ENCODE assay signal across 10 mouse cellular contexts in the genomic region with DNA sequence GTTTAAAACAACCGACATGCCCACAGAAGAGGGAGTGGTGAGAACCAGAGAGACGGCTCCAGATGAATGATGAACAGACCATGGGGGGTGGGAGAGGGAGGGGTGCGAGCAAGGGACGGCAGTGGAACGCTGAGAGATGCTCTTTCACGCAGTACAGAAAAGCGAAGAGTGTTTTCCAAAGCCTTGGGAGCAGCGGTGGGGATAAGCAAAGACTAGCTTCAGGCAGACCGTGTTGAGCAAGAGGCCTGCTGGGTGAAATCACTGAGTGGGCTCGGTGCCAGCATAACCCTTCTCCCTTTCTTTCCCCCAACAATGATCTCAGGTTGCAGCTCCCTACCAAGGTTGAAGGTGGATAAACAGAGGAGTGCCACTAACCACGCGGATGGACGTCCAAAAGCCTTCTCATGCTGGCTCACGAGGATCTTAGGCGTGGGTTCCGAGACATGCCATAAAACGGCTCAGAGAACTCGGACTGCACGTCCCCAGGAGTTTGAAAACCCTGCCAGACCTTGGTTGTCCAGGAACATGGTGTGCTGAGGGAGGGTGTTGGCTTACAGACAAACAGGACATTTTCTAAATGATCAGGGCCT.
DNase-seq lines count a peak whose midpoint lies in the region; ATAC-seq and TF ChIP-seq lines count a peak whose summit lies in the region.
"Had no signal": no experiment of that assay in that cellular context is flagged by ENCODE, and none has a peak within 500 bp of the region (broad histone marks: within the 10 kb centered on the region; RNA-seq: fewer than 3 reads in every experiment).

No protein-coding gene starts in this region.

- H3K4me2 ChIP-seq in embryonic facial prominence, embryonic 13.5 days = no peak overlapping the region
- no peak overlapping the region for H3K4me2 ChIP-seq in stomach, postnatal 0 days (replicated peaks; ENCODE audit: low read depth)
- H3K4me2 ChIP-seq: embryonic facial prominence, embryonic 12.5 days; midbrain, embryonic 12.5 days had no signal

- POLR2A ChIA-PET in Patski (lab: Charles Lee) = interaction anchor here (1.2 kb wide), 1 partner anchor 21 kb away, joined by 4 read pairs; no protein-coding TSS in a partner anchor

- H3K27me3 ChIP-seq in embryonic facial prominence, embryonic 13.5 days = no peaks in the 10 kb centered on the region
- no peaks in the 10 kb centered on the region; the same call in 1 of the 2 replicates for H3K27me3 ChIP-seq in embryonic facial prominence, embryonic 10.5 days (replicated peaks; ENCODE audit: low read depth, poor library complexity, severe bottlenecking)
- no peaks in the 10 kb centered on the region for H3K27me3 ChIP-seq in Patski
- H3K27me3 ChIP-seq in stomach, postnatal 0 days (ENCODE audit: control insufficient read depth, insufficient read depth, low read length) = no peaks in the 10 kb centered on the region
- H3K27me3 ChIP-seq: embryonic facial prominence, embryonic 12.5 days; midbrain, embryonic 12.5 days had no signal

- intact Hi-C loops in gastrocnemius, postnatal 14 days (cut with DNase I; ENCODE audit: low total_unique reads) = no loop called here

- WGBS in embryonic facial prominence, embryonic 13.5 days = 61% methylated on average over 19 of the region's 19 CpGs
- 80% methylated on average over 19 of the region's 19 CpGs for WGBS in embryonic facial prominence, embryonic 10.5 days
- WGBS in stomach, postnatal 0 days = 17% methylated on average over 19 of the region's 19 CpGs

- in situ Hi-C loops in Patski (cut with MboI; ENCODE audit: low pct_unique_long_range_greater_than_20kb) = no loop called here

- no peak overlapping the region for H3K4me3 ChIP-seq in embryonic facial prominence, embryonic 13.5 days
- H3K4me3 ChIP-seq in embryonic facial prominence, embryonic 10.5 days = no peak overlapping the region
- H3K4me3 ChIP-seq in stomach, postnatal 0 days (ENCODE audit: low read depth, low read length) = no peak overlapping the region
- H3K4me3 ChIP-seq: embryonic facial prominence, embryonic 12.5 days; midbrain, embryonic 12.5 days had no signal

- peaks cover 7% of the 10 kb centered on the region; the same call in 1 of the 2 replicates for H3K4me1 ChIP-seq in embryonic facial prominence, embryonic 13.5 days
- H3K4me1 ChIP-seq in embryonic facial prominence, embryonic 10.5 days = no peaks in the 10 kb centered on the region
- H3K4me1 ChIP-seq in stomach, postnatal 0 days (replicated peaks; ENCODE audit: control insufficient read depth, insufficient read depth) = no peaks in the 10 kb centered on the region

- TF ChIP-seq CTCF in Patski (IDR thresholded peaks at IDR 0.05) = no peak
- no peak for TF ChIP-seq CTCF in stomach, postnatal 0 days (IDR thresholded peaks at IDR 0.05; ENCODE audit: low read depth)

- H3K27ac ChIP-seq in embryonic facial prominence, embryonic 13.5 days = no peak overlapping the region
- H3K27ac ChIP-seq in embryonic facial prominence, embryonic 10.5 days (replicated peaks) = no peak overlapping the region
- peak overlapping the region; percentile 67 for H3K27ac ChIP-seq in stomach, postnatal 0 days (replicated peaks)
- H3K27ac ChIP-seq: embryonic facial prominence, embryonic 12.5 days; midbrain, embryonic 12.5 days had no signal

- no peak overlapping the region for H3K9ac ChIP-seq in embryonic facial prominence, embryonic 13.5 days
- H3K9ac ChIP-seq in stomach, postnatal 0 days (ENCODE audit: low read length) = 0 out of 2 replicates have a peak overlapping the region, but pooled peaks have one; percentile 23
- H3K9ac ChIP-seq: embryonic facial prominence, embryonic 12.5 days; midbrain, embryonic 12.5 days had no signal

- ATAC-seq in embryonic facial prominence, embryonic 13.5 days (ENCODE audit: insufficient number of reproducible peaks, insufficient read depth, low FRiP score, low TSS enrichment, low read depth) = 0 out of 2 replicates have a peak, but pooled peaks have one; percentile 43
- peak; percentile 41 for ATAC-seq in Patski
- peak; percentile 82 for ATAC-seq in stomach, postnatal 0 days (ENCODE audit: low FRiP score, low TSS enrichment)

- CTCF ChIA-PET in Patski (lab: Charles Lee) = interaction anchor here (0.9 to 1.6 kb wide), 3 partner anchors 9 to 246 kb away, joined by 3 to 4 read pairs (median 3); no protein-coding TSS in a partner anchor

- no peaks in the 10 kb centered on the region for H3K36me3 ChIP-seq in embryonic facial prominence, embryonic 13.5 days
- H3K36me3 ChIP-seq in embryonic facial prominence, embryonic 10.5 days (replicated peaks) = no peaks in the 10 kb centered on the region
- H3K36me3 ChIP-seq in stomach, postnatal 0 days (ENCODE audit: control insufficient read depth, insufficient read depth, low read length) = no peaks in the 10 kb centered on the region
- H3K36me3 ChIP-seq: embryonic facial prominence, embryonic 12.5 days; midbrain, embryonic 12.5 days had no signal

- TF ChIP-seq EP300 in stomach, postnatal 0 days (optimal IDR thresholded peaks at IDR 0.05) = peak; percentile 61

- H3K9me3 ChIP-seq in embryonic facial prominence, embryonic 13.5 days = no peaks in the 10 kb centered on the region
- no peaks in the 10 kb centered on the region for H3K9me3 ChIP-seq in embryonic facial prominence, embryonic 10.5 days
- H3K9me3 ChIP-seq in stomach, postnatal 0 days (ENCODE audit: control insufficient read depth, low read length) = no peaks in the 10 kb centered on the region
- H3K9me3 ChIP-seq: embryonic facial prominence, embryonic 12.5 days; midbrain, embryonic 12.5 days had no signal

- no peak for DNase-seq in embryonic facial prominence, embryonic 10.5 days (ENCODE audit: low spot score)
- DNase-seq in Patski (ENCODE audit: low read depth, low spot score) = peak; percentile 91
- DNase-seq in gastrocnemius, postnatal 14 days = peak; percentile 29
- DNase-seq in kidney, postnatal 36 days = peak; percentile 27 to 38
- peak; percentile 82 for DNase-seq in stomach, postnatal 0 days (ENCODE audit: low spot score)
- DNase-seq in layer of hippocampus, adult 11-12 months (ENCODE audit: low spot score) = no peak
- no peak for DNase-seq in thymus, postnatal 0 days (ENCODE audit: low spot score)

Comparison
In these comparisons a context has a peak if more than half of its experiments do, and no peak if none do; other contexts are left out.
1. DNase-seq: peak in Patski (single experiment), gastrocnemius, postnatal 14 days (single experiment), kidney, postnatal 36 days (2 of 2) and stomach, postnatal 0 days (single experiment); none in embryonic facial prominence, embryonic 10.5 days (single experiment), layer of hippocampus, adult 11-12 months (single experiment) and thymus, postnatal 0 days (single experiment).
2. Peak in every context shown above with its lines, with median percentiles within 50 percentile points of each other: ATAC-seq.